Mouse (Mus musculus) heart, embryonic 14.5 days (tissue): ENCODE data around the gene Il34. TPM values are rescaled to one million over a fixed set of nuclear protein-coding genes. Genes with fewer than 3 reads are reported as not detected.

ENCODE experiments used
- ATAC-seq: fragments of 200-750 bp; cut with Nextera tagmentation; 2 replicates; pipeline ENCODE4 v1.8.0; 2017; ENCODE audit warnings: low read depth, moderate TSS enrichment; ENCODE audit not compliant: insufficient number of reproducible peaks, insufficient read depth, low FRiP score
- H3K27ac ChIP-seq, 2 experiments: fragments of 200-500 bp in 1 of 2; fragments of 300-500 bp in 1 of 2; sonication (generic) in 1 of 2; replicated peaks in 1 of 2; 2 replicates each; pipeline ENCODE4 v1.5.1; 2012 to 2014; ENCODE audit warnings: low read depth in 2 of 2, low read length in 2 of 2, control low read depth in 1 of 2, mild to moderate bottlenecking in 1 of 2, mixed read lengths in 1 of 2; ENCODE audit not compliant: control insufficient read depth in 1 of 2, insufficient read depth in 1 of 2
- H3K27me3 ChIP-seq: fragments of 300-500 bp; sonication (generic); 2 replicates; pipeline ENCODE4 v1.6.1; 2014; ENCODE audit warnings: mild to moderate bottlenecking, low read length, control low read depth; ENCODE audit not compliant: control insufficient read depth, insufficient read depth
- H3K36me3 ChIP-seq: fragments of 300-500 bp; sonication (generic); 2 replicates; pipeline ENCODE4 v1.6.1; 2014; ENCODE audit warnings: mild to moderate bottlenecking, control low read depth, low read length, mixed read lengths; ENCODE audit not compliant: control insufficient read depth, insufficient read depth
- H3K4me1 ChIP-seq, 2 experiments: fragments of 200-500 bp in 1 of 2; fragments of 300-500 bp in 1 of 2; sonication (generic) in 1 of 2; 2 replicates each; pipeline ENCODE4 v1.6.1; 2012 to 2014; ENCODE audit warnings: low read length in 2 of 2, control low read depth in 1 of 2, mixed read lengths in 1 of 2; ENCODE audit not compliant: control insufficient read depth in 2 of 2, insufficient read depth in 2 of 2
- H3K4me2 ChIP-seq: fragments of 300-500 bp; sonication (generic); 2 replicates; pipeline ENCODE4 v1.6.1; 2014; ENCODE audit warnings: mild to moderate bottlenecking, low read length
- H3K4me3 ChIP-seq, 2 experiments: fragments of 200-500 bp in 1 of 2; fragments of 300-500 bp in 1 of 2; sonication (generic) in 1 of 2; 2 replicates each; pipeline ENCODE4 v1.5.1; 2012 to 2014; ENCODE audit warnings: low read length in 2 of 2, mild to moderate bottlenecking in 2 of 2, control low read depth in 1 of 2, low read depth in 1 of 2, moderate library complexity in 1 of 2; ENCODE audit not compliant: control insufficient read depth in 1 of 2, insufficient read depth in 1 of 2
- H3K9ac ChIP-seq: fragments of 300-500 bp; sonication (generic); 2 replicates; pipeline ENCODE4 v1.6.1; 2014; ENCODE audit warnings: mild to moderate bottlenecking, low read length
- H3K9me3 ChIP-seq: fragments of 300-500 bp; sonication (generic); 2 replicates; pipeline ENCODE4 v1.6.1; 2016; ENCODE audit warnings: low read length, control low read depth; ENCODE audit not compliant: control insufficient read depth
- WGBS: fragments of 180-500 bp; shearing (Covaris S2); extraction: QIAGEN DNeasy Blood & Tissue Kit; methylation state at CpG from one replicate; pipeline ENCODE4 v1.1.7; 2014; 5-methylcytosine and 5-hydroxymethylcytosine counted together
- polyA plus RNA-seq: library from polyadenylated mRNA; unstranded; fragments of >200 nt; fragmentation: Nextera tagmentation; extraction: Ambion mirVana; gene quantifications from 2 replicates; pipeline ENCODE4 v1.2.1, GENCODE M21; 2014

The Il34 gene
- polyA plus RNA-seq, 1 experiment from 2014 or later: 0.49 TPM

DNA sequence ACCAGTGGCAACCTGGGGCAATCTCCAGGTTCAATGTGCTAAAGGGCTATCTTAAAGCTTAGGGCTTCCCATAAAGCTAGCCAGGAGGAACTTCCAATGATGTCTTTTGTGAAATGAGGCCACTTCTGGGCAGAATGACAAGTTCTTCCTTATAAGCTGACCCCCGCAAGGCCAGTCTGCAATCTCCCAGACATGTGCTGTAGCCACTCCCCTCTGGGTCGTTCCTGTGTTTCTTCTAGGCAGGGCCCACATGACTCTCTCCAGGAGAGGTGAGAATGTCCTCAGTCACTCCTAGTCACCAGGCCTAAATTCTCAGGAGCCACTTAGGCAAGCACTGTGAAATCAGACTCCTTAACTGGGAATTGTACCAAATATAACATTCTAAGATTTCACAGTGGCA lies 4.1 kb upstream of the Il34 start:
- no peaks in the 10 kb centered on the region for H3K9me3 ChIP-seq
- peaks cover 61% of the 10 kb centered on the region for H3K36me3 ChIP-seq
- H3K4me1 ChIP-seq: peaks cover 9 to 14% of the 10 kb centered on the region in 2 experiments
- H3K27me3 ChIP-seq: no peaks in the 10 kb centered on the region
- peak overlapping the region; percentile 22 to 46; a peak in 1 of 4 replicates for H3K27ac ChIP-seq
- no peak overlapping the region for H3K4me2 ChIP-seq
- no peak overlapping the region for H3K4me3 ChIP-seq
- ATAC-seq: no peak
- H3K9ac ChIP-seq: no peak overlapping the region
- WGBS: 16% methylated on average over 2 of the region's 2 CpGs

- WGBS: 41% methylated on average over 13 of the region's 13 CpGs
- Histone ChIP-seq H3K27ac (peak overlapping the region; percentile 46; a peak in 3 of 4 replicates), H3K27me3 (no peaks in the 10 kb centered on the region), H3K9me3 (no peaks in the 10 kb centered on the region), H3K4me1 (peaks cover 9 to 14% of the 10 kb centered on the region in 2 experiments), H3K4me3 (no peak overlapping the region), H3K4me2 (no peak overlapping the region), H3K36me3 (peaks cover 50% of the 10 kb centered on the region), H3K9ac (0 out of 2 replicates have a peak overlapping the region, but pooled peaks have one; percentile 1)
- peak; percentile 34 for ATAC-seq
These were observed 3.1 kb upstream of the Il34 start for GRCm38 (mm10) chr8:110808495-110809472.

- peaks cover 24% of the 10 kb centered on the region for H3K36me3 ChIP-seq
- H3K9me3 ChIP-seq: no peaks in the 10 kb centered on the region
- no peak overlapping the region for H3K4me2 ChIP-seq
- ATAC-seq: no peak
- WGBS: 92% methylated on average over 1 of the region's 1 CpGs
- H3K27me3 ChIP-seq: no peaks in the 10 kb centered on the region
- H3K27ac ChIP-seq: no peak overlapping the region
- no peak overlapping the region for H3K4me3 ChIP-seq
- no peak overlapping the region for H3K9ac ChIP-seq
- peaks cover 9 to 14% of the 10 kb centered on the region in 2 experiments for H3K4me1 ChIP-seq
These were observed 422 bp upstream of the Il34 start for GRCm38 (mm10) chr8:110806146-110806545.

DNA sequence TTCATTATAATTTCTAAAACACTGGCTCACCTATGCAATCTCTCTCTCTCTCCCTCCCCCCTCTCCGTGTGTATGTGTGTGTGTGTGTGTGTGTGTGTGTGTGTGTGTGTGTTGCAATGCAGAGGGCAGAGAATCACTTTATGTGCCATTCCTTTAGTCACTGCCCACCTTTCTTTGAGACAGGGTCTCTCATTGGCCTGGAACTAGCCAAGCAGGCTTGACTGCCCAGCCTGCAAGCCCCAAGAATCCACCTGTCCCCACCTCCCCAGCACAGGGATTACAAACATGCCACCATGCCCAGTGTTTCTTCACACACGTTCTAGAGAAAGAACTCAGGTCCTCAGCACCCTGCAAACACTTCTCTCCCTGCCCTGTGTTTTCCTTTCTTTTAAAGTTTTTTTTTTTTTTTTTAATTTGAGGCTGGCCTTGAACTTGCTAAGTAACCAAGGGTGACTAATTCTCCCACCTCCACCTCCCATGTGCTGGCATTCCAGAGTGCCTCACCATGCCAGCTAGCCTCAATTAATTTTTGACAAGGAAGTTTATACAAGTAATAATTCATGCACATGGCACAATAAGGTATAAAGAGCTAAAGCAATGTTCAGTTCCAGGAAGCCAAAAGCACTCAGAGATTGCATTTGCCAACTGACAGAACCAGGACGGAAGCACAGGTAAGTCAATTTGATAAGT lies 754 bp downstream of the Il34 start:
- Histone ChIP-seq H3K4me1 (peaks cover 9 to 14% of the 10 kb centered on the region in 2 experiments), H3K9me3 (no peaks in the 10 kb centered on the region), H3K27me3 (no peaks in the 10 kb centered on the region), H3K4me2 (no peak overlapping the region), H3K36me3 (peaks cover 12% of the 10 kb centered on the region), H3K4me3 (no peak overlapping the region), H3K27ac (no peak overlapping the region), H3K9ac (no peak overlapping the region)
- no peak for ATAC-seq
- WGBS: 37% methylated on average over 3 of the region's 3 CpGs

GRCm38 (mm10) chr8:110803856-110804255 lies 1.9 kb downstream of the Il34 start:
- Histone ChIP-seq H3K36me3 (peaks cover under 1% of the 10 kb centered on the region; the same call in 1 of the 2 replicates), H3K4me3 (no peak overlapping the region), H3K9ac (no peak overlapping the region), H3K4me2 (no peak overlapping the region), H3K4me1 (peaks cover 6 to 7% of the 10 kb centered on the region in 2 experiments), H3K9me3 (no peaks in the 10 kb centered on the region), H3K27me3 (no peaks in the 10 kb centered on the region), H3K27ac (no peak overlapping the region)
- WGBS: 84% methylated on average over 9 of the region's 9 CpGs
- ATAC-seq: no peak

DNA sequence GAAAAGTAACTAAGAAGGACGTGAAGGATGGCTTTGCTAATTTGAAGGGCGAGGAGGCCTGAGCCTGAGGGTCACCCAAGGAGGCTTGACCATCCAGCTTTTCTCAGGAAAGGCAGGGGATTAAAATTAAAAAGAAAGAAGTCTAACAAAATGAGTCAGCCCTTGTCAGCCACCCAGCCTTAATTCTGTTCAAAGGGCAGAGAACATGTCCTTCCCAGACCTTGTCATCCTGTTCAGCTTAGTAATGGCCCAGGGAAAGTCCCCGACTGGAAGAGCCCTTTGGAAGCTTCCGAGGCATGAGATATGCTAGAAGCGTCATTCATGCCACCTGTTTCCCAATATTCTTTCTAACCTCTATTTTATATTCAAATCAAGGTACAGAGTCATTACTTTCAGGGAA lies 2.7 kb downstream of the Il34 start:
- ATAC-seq: no peak
- H3K27me3 ChIP-seq: no peaks in the 10 kb centered on the region
- H3K27ac ChIP-seq: no peak overlapping the region
- H3K4me3 ChIP-seq: no peak overlapping the region
- H3K9ac ChIP-seq: no peak overlapping the region
- 85% methylated on average over 5 of the region's 5 CpGs for WGBS
- H3K4me2 ChIP-seq: no peak overlapping the region
- no peaks in the 10 kb centered on the region for H3K9me3 ChIP-seq
- H3K4me1 ChIP-seq: peaks cover 0 to 3% of the 10 kb centered on the region in 2 experiments; a peak in 1 of 4 replicates
- no peaks in the 10 kb centered on the region for H3K36me3 ChIP-seq

DNA sequence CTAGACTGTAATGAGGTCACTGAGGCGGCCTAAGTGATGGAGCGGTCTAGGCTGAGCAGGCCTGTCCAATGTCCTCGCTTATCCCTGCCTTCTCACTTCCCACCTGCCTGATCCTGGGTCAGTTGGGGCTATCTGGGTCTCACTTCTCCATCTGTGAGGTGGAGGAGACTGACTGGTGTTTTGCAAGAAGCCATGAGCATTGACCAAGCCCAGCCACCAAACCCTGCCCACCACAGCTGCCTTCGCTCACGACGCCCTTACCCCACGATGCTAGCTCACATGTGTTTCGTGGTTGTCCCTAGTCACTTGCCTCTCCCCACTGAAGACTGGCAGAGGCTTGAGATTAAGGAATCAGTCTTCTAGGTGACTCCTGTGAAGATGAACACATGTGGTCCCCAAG lies 8.6 kb downstream of the Il34 start:
- H3K9me3 ChIP-seq: no peaks in the 10 kb centered on the region
- H3K27ac ChIP-seq: no peak overlapping the region
- H3K27me3 ChIP-seq: no peaks in the 10 kb centered on the region
- H3K4me2 ChIP-seq: no peak overlapping the region
- no peaks in the 10 kb centered on the region for H3K36me3 ChIP-seq
- H3K4me1 ChIP-seq: peaks cover 5 to 6% of the 10 kb centered on the region in 2 experiments
- H3K4me3 ChIP-seq: no peak overlapping the region
- no peak overlapping the region for H3K9ac ChIP-seq
- 89% methylated on average over 8 of the region's 8 CpGs for WGBS
- ATAC-seq: no peak
